Mouse (Mus musculus) embryonic facial prominence, embryonic 10.5 days (tissue): ENCODE results near the gene Cyp2b19. TPM values are rescaled to one million over a fixed set of nuclear protein-coding genes. Genes with fewer than 3 reads are reported as not detected.

Source experiments
- DNase-seq: peaks from one replicate; pipeline ENCODE4 v3.0.0-alpha.2; 2017; ENCODE audit warnings: low spot score
- H3K27ac ChIP-seq: fragments of 300-500 bp; sonication (generic); replicated peaks from 2 replicates; pipeline ENCODE4 v1.5.1; 2016; ENCODE audit warnings: mild to moderate bottlenecking
- H3K27me3 ChIP-seq: fragments of 300-500 bp; sonication (generic); replicated peaks from 2 replicates; pipeline ENCODE4 v1.6.1; 2016; ENCODE audit warnings: low read depth, mild to moderate bottlenecking; ENCODE audit not compliant: poor library complexity, severe bottlenecking
- H3K36me3 ChIP-seq: fragments of 300-500 bp; sonication (generic); replicated peaks from 2 replicates; pipeline ENCODE4 v1.6.1; 2016; ENCODE audit warnings: mild to moderate bottlenecking, moderate library complexity
- H3K4me1 ChIP-seq: fragments of 300-500 bp; sonication (generic); 2 replicates; pipeline ENCODE4 v1.6.1; 2016
- H3K4me3 ChIP-seq: fragments of 300-500 bp; sonication (generic); 2 replicates; pipeline ENCODE4 v1.5.1; 2016; ENCODE audit warnings: mild to moderate bottlenecking, moderate library complexity
- H3K9me3 ChIP-seq: fragments of 300-500 bp; sonication (generic); 2 replicates; pipeline ENCODE4 v1.6.1; 2016; ENCODE audit warnings: mild to moderate bottlenecking
- WGBS: fragments of 180-500 bp; shearing (Covaris S2); methylation state at CpG from one replicate; pipeline ENCODE4 v1.1.7; 2016; 5-methylcytosine and 5-hydroxymethylcytosine counted together
- polyA plus RNA-seq: library from polyadenylated mRNA; unstranded; fragments of >200 nt; fragmentation: Nextera tagmentation; extraction: Ambion mirVana; gene quantifications from 2 replicates; pipeline ENCODE4 v1.2.1, GENCODE M21; 2016

The Cyp2b19 gene
- 0.05 TPM in 1 of 2 replicates, not detected in the other for polyA plus RNA-seq

DNA sequence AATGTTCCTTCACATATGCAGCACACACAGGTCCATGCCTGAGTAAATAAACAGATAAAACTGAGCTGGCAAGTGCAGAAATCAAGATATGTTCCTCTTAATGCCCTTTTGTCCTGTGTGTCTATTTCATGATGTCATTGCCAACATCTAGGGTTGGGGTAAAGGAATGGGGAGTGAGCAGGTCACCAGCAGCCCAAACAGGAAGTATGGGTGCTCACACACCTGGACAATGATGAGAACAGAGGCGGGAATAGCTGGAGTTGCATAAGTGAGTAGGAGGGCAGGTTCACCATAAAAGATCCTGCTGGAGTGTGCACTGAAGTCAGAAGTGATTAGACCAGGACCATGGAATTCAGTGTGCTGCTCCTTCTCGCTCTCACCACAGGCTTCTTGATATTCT, at the start of gene Cyp2b19:
Cyp2b19 (plus strand) TSS at position 301 of the 400 bp plus-strand sequence.
- 84% methylated on average over 2 of the region's 2 CpGs for WGBS
- DNase-seq, result no peak
- H3K27me3 ChIP-seq, result no peaks in the 10 kb centered on the region
- no peak within 1 kb of the TSS for H3K27ac ChIP-seq
- no peaks in the 10 kb centered on the region for H3K4me1 ChIP-seq
- H3K9me3 ChIP-seq, result peaks cover 20% of the 10 kb centered on the region; the same call in 1 of the 2 replicates
- H3K4me3 ChIP-seq, result no peak within 1 kb of the TSS
- H3K36me3 ChIP-seq, result no peaks in the 10 kb centered on the region

DNA sequence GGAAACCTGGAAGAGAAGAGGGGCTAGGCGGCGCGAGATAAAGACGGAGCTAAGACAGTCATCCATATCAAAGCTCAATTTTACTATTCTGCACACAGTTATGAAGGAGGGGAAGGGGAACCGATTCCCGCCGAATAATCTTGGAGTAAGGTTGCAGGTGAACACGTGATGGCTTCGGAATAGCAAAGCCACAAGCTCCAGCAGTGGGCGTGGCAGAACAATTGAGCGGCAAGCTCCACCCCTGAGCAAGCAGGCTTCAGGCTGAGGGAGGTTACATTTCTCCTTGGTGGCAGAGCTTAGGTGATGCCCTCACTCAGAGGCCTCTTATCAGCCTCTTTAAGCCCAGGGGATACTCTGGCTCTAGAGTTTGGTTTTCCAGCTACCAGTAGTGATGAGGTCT, 45.9 kb upstream of the Cyp2b19 start:
- Histone ChIP-seq H3K36me3 (no peaks in the 10 kb centered on the region), H3K27me3 (no peaks in the 10 kb centered on the region), H3K27ac (no peak overlapping the region), H3K4me1 (no peaks in the 10 kb centered on the region), H3K9me3 (peaks cover 12% of the 10 kb centered on the region), H3K4me3 (no peak overlapping the region)
- WGBS, result 91% methylated on average over 11 of the region's 11 CpGs
- DNase-seq, result no peak

DNA sequence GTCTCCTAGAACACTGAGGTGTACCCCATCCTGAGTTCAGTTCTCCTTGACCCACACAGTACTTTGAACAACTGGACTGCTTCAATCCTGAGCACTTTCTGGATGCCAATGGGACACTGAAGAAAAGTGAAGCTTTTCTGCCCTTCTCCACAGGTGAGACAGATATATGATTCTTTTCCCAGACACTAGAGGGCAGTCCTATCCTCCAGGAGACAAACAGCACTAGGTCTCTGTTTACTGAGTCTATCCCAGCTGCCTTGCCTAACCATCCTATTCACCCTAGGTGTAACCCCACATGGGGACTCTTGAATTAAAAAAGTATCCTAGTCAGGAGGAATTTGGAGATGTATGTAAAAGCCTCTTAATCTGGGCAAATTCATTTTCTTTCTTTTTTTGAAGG, 18.0 kb upstream of the Cyp2b19 start:
- no peak for DNase-seq
- no peaks in the 10 kb centered on the region for H3K4me1 ChIP-seq
- 0 out of 2 replicates have a peak, but pooled peaks cover 3% of the 10 kb centered on the region for H3K9me3 ChIP-seq
- no peak overlapping the region for H3K27ac ChIP-seq
- no peaks in the 10 kb centered on the region for H3K27me3 ChIP-seq
- no peak overlapping the region for H3K4me3 ChIP-seq
- no peaks in the 10 kb centered on the region for H3K36me3 ChIP-seq

GRCm38 (mm10) chr7:26743948-26744347, 13.0 kb upstream of the Cyp2b19 start:
- Histone ChIP-seq H3K4me3 (no peak overlapping the region), H3K27ac (no peak overlapping the region), H3K27me3 (no peaks in the 10 kb centered on the region), H3K4me1 (no peaks in the 10 kb centered on the region), H3K36me3 (no peaks in the 10 kb centered on the region), H3K9me3 (0 out of 2 replicates have a peak, but pooled peaks cover 3% of the 10 kb centered on the region)
- no peak for DNase-seq
- 82% methylated on average over 4 of the region's 4 CpGs for WGBS

DNA sequence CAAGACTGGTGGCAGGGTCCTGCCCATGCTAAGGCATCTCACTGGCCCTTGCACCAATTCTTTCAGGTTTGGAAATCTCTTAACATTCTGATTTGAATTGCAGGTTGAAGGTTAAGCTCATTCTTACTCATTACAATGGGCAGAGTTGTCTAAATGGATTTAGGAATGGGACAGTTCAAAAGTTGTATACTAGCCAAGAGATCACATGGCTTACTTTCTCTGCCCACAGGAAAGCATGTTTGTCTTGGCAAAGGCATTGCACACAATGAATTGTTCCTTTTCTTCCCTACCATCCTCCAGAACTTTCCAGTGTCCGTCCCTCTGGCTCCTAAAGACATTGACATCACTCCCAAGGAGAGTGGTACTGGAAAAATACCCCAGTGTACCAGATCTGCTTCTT, 11.5 kb upstream of the Cyp2b19 start:
- Histone ChIP-seq H3K27ac (no peak overlapping the region), H3K4me1 (no peaks in the 10 kb centered on the region), H3K36me3 (no peaks in the 10 kb centered on the region), H3K9me3 (0 out of 2 replicates have a peak, but pooled peaks cover 3% of the 10 kb centered on the region), H3K27me3 (no peaks in the 10 kb centered on the region), H3K4me3 (no peak overlapping the region)
- WGBS, result 83% methylated on average over 1 of the region's 1 CpGs
- no peak for DNase-seq

GRCm38 (mm10) chr7:26767084-26767483, 10.1 kb downstream of the Cyp2b19 start:
- WGBS, result 63% methylated on average over 1 of the region's 1 CpGs
- Histone ChIP-seq H3K36me3 (no peaks in the 10 kb centered on the region), H3K4me3 (no peak overlapping the region), H3K4me1 (no peaks in the 10 kb centered on the region), H3K27ac (no peak overlapping the region), H3K9me3 (0 out of 2 replicates have a peak, but pooled peaks cover under 1% of the 10 kb centered on the region), H3K27me3 (no peaks in the 10 kb centered on the region)
- no peak for DNase-seq

GRCm38 (mm10) chr7:26769881-26770470, 13.0 kb downstream of the Cyp2b19 start:
- H3K27ac ChIP-seq, result no peak overlapping the region
- no peaks in the 10 kb centered on the region for H3K9me3 ChIP-seq
- no peak overlapping the region for H3K4me3 ChIP-seq
- H3K4me1 ChIP-seq, result no peaks in the 10 kb centered on the region
- WGBS, result 86% methylated on average over 9 of the region's 9 CpGs
- DNase-seq, result no peak
- no peaks in the 10 kb centered on the region for H3K36me3 ChIP-seq
- no peaks in the 10 kb centered on the region for H3K27me3 ChIP-seq

DNA sequence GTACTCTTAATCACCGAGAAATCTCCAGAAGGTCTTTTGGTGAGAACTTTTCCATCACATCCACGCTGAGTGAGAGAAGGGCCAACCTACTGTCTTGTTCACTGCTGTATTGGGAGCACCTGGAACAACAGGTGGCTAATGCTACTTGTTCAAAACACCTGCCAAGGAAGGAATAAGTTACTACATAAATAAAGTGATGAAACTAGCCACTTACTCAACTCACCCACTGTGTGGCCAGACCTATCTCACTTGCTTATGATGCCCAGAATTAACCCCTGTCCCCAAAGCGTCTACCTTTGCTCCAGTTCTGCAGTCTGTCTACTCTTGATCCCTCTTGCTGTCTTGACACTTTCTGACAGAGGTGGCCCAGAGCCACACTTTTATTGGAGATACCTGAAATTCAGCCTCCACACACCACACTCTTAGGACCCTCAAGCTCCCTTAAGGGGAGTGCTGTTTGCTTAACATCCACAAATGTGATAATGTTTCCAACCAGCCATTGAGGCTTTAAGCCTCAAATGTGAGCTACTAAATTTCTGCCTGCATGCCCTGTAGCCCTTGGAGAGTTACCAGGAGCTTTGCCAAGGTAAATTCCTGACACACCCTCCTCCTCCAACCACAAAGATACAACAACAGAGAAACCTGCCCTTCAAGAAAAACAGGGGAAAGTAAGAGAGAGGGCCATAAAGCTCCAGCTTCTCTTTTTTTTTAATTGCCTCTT, 16.1 kb downstream of the Cyp2b19 start:
- DNase-seq, result no peak
- Histone ChIP-seq H3K27me3 (no peaks in the 10 kb centered on the region), H3K4me1 (no peaks in the 10 kb centered on the region), H3K36me3 (no peaks in the 10 kb centered on the region), H3K9me3 (no peaks in the 10 kb centered on the region), H3K27ac (no peak overlapping the region), H3K4me3 (no peak overlapping the region)
- WGBS, result 83% methylated on average over 3 of the region's 3 CpGs

DNA sequence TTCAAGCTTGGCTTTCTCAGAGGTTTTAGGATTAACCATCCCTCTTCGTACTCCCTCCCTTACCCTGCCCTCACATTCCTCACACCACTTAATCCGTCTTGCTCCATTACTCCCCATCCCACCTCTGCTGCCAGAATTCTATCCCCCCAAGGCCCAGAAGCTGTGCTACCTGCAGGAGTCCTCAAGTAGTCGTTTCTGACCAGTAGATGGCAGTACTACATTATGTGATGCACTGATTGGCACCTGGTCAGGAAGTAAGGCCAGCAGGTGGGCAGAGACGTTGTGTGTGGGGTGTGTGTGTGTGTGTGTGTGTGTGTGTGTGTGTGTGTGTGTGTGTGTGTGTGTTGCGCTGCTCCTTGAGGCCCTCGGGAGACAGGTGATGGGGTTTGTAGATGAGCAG, 18.9 kb downstream of the Cyp2b19 start:
- 18% methylated on average over 6 of the region's 6 CpGs for WGBS
- Histone ChIP-seq H3K4me1 (no peaks in the 10 kb centered on the region), H3K36me3 (no peaks in the 10 kb centered on the region), H3K9me3 (no peaks in the 10 kb centered on the region), H3K27ac (no peak overlapping the region), H3K27me3 (no peaks in the 10 kb centered on the region), H3K4me3 (no peak overlapping the region)
- DNase-seq, result peak; percentile 17

DNA sequence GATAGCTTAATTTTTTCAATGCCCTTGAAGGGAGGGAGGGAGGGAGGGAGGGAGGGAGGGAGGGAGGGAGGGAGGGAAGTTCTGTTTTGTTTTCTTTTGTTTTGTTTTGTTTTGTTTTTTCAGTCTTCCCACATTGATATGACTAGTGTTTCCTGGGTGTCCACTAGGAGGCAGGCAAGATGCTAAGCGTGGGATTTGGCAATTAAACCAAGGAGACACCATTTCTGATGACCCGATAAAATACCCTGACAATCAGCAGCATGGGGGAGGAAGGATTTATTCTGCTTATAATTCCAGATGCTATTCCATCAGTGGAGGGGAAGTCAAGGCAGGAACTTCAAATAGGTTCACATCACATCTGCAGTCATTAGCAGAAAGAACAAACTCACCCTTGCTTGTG, 20.9 kb downstream of the Cyp2b19 start:
- H3K9me3 ChIP-seq, result no peaks in the 10 kb centered on the region
- no peaks in the 10 kb centered on the region for H3K36me3 ChIP-seq
- no peak overlapping the region for H3K27ac ChIP-seq
- WGBS, result 64% methylated on average over 2 of the region's 2 CpGs
- no peak overlapping the region for H3K4me3 ChIP-seq
- H3K27me3 ChIP-seq, result no peaks in the 10 kb centered on the region
- H3K4me1 ChIP-seq, result no peaks in the 10 kb centered on the region
- no peak for DNase-seq

DNA sequence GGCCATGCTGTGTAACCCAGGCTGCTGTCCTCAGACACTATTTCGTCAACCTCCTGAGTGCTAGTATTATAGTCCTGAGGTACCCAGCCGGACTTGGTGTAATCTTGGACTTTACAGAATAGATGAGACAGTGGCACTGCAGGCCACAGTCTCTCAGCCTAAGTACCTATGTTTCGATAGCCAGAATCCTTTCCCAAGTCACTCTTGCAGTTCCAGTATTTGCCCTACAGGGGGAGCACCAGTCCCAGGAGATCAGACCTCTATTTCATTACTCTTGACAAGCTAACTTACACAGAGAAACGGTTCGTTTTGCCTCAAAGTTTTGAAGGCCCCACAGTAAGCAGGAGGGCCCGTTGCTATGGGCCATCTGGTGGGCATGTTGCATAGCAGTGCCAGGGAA, 21.5 kb downstream of the Cyp2b19 start:
- H3K4me1 ChIP-seq, result no peaks in the 10 kb centered on the region
- no peaks in the 10 kb centered on the region for H3K36me3 ChIP-seq
- no peaks in the 10 kb centered on the region for H3K27me3 ChIP-seq
- no peak overlapping the region for H3K4me3 ChIP-seq
- DNase-seq, result peak; percentile 71
- 32% methylated on average over 6 of the region's 6 CpGs for WGBS
- no peak overlapping the region for H3K27ac ChIP-seq
- no peaks in the 10 kb centered on the region for H3K9me3 ChIP-seq

DNA sequence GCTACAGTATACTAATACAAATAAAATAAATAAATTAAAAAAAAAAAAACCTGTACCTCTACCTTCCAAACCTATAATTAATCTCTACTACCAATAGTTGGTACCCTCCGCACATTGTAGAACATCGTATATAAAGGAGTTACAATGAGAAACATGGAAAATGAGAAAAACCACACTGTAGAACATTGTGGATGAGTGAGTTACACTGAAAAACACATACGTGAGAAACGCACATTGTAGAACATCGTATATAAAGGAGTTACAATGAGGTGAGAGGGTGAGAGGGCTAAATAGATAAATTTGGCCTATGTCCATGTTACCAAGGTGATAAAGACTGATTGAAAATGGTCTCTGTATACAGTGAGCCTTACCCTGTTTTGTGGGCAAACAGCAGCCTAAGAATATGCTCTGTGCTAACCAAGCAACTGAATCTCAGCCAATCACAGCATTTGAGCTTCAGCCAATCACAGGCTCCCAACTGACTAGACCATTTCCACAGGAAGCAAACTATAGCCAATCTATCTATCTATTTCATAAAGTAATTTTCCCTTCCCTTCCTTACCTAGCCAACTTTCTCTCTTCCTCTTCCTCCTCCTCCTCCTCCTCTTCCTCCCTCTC, 23.0 kb downstream of the Cyp2b19 start:
- no peaks in the 10 kb centered on the region for H3K27me3 ChIP-seq
- H3K4me3 ChIP-seq, result no peak overlapping the region
- DNase-seq, result no peak
- no peak overlapping the region for H3K27ac ChIP-seq
- H3K4me1 ChIP-seq, result no peaks in the 10 kb centered on the region
- no peaks in the 10 kb centered on the region for H3K36me3 ChIP-seq
- WGBS, result 82% methylated on average over 5 of the region's 5 CpGs
- H3K9me3 ChIP-seq, result no peaks in the 10 kb centered on the region

DNA sequence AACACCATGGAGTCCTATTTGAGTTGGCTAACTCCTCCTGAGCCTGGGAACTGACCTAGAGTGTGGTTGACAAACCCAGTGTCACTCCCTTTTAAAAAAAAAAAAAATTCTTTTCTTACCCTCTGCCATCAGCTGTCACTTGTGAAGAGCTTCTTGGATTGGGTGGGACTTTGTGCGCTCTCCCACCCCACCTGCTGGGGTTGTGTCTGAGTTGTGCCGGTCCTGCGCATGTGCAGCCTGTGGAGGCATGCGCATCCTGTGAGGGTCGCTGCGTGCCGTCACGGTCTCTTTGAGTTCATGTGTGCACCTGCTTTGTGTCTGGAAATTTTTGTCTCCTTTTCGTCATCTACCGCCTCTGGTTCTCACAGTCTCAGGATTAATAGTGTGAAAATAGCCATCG, 23.6 kb downstream of the Cyp2b19 start:
- Histone ChIP-seq H3K4me1 (no peaks in the 10 kb centered on the region), H3K4me3 (no peak overlapping the region), H3K9me3 (no peaks in the 10 kb centered on the region), H3K27ac (no peak overlapping the region), H3K36me3 (no peaks in the 10 kb centered on the region), H3K27me3 (no peaks in the 10 kb centered on the region)
- 5% methylated on average over 11 of the region's 11 CpGs for WGBS
- DNase-seq, result peak; percentile 66
